Mouse (Mus musculus) ES-E14 (cell line): ENCODE measurements around the gene Slc18b1.

Experiments
- CHD2 ChIP-seq: IDR thresholded peaks from 2 replicates; pipeline ENCODE4 v1.6.1; 2014; ENCODE audit warnings: mild to moderate bottlenecking, low read depth, low read length, inconsistent platforms
- HCFC1 ChIP-seq: IDR thresholded peaks from 2 replicates; pipeline ENCODE4 v1.6.1; 2012; ENCODE audit warnings: low read length, inconsistent platforms, borderline replicate concordance; ENCODE audit not compliant: insufficient read depth
- MAFK ChIP-seq: IDR thresholded peaks from 2 replicates; pipeline ENCODE4 v1.6.1; 2014; ENCODE audit warnings: mild to moderate bottlenecking, low read depth, low read length, inconsistent platforms; ENCODE audit not compliant: insufficient read depth
- ZC3H11A ChIP-seq: IDR thresholded peaks from 2 replicates; pipeline ENCODE4 v1.6.1; 2012; ENCODE audit warnings: low read depth, mild to moderate bottlenecking, inconsistent platforms, low read length, borderline replicate concordance
- ZNF384 ChIP-seq: IDR thresholded peaks from 2 replicates; pipeline ENCODE4 v1.6.1; 2012; ENCODE audit warnings: low read depth, low read length, inconsistent platforms

- TF ChIP-seq HCFC1, result no peak
- no peak for TF ChIP-seq ZNF384
- no peak for TF ChIP-seq ZC3H11A
- TF ChIP-seq CHD2, result no peak
- no peak for TF ChIP-seq MAFK
Observed at GRCm38 (mm10) chr10:23786040-23786439, 10.7 kb upstream of the Slc18b1 start.
